Mouse (Mus musculus) B cell, adult 67 days (primary cell): ENCODE data around the gene 2310022B05Rik. TPM values are rescaled to one million over a fixed set of nuclear protein-coding genes. Genes with fewer than 3 reads are reported as not detected.

ENCODE experiments used
- total RNA-seq, 2 experiments: library from RNA; stranded (reverse); gene quantifications; 4 replicates each; pipeline ENCODE4 v1.2.4; 2023

2310022B05Rik gene
- 1 to 10 TPM; 7.3 TPM for total RNA-seq

DNA sequence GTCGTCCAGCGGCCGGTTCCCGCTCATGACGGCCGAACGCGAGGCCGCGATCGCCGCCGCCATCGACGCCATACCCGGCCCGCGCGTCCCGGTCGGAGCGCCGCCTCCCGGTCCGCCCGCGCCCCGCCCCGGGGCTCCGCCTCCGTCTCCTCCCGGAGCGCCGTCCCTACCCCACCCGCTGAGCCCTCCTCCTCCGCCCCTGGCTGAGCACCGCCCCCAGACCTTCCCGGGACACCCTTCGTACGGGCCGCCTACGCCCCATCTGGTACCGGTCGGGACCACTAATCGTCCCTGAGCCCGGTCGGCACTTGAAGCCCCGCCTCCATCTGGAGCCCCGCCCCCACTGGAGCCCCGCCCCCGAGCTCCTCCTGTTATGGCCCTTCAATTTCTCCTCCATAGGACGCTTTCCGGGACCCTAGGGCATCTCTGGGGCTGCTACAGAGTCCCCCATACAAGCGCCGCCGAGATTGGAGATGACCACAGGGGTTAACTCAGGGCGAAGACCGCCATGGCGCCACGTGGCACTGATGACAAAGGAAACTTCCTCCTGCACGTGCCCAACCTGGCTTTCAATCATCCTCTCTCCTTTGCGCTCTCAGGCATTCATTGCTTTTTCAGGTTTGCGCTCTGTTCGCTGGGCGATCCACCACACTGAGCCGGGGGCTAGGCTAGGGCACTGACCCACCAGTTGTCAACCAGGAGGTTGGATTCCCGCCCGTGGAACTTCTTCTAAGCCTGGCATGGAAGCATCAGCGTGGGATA, at the start of gene 2310022B05Rik:
2310022B05Rik (minus strand) TSS at position 258 of the 762 bp plus-strand sequence.

Other genes with a start within 250 kb of the 2310022B05Rik start
- gene Pgbd5, start 223.7 kb downstream of the 2310022B05Rik start, total RNA-seq, result not detected
- gene Cog2, start 142.6 kb downstream of the 2310022B05Rik start, total RNA-seq, result 10 to 100 TPM; 48.4 to 50.5 TPM
- not detected for gene Agt, start 93.7 kb downstream of the 2310022B05Rik start, total RNA-seq
- not detected for gene Capn9, start 87.3 kb downstream of the 2310022B05Rik start, total RNA-seq
- 100 to 1,000 TPM in 1 of 2 experiments, 10 to 100 TPM in 1; 88.0 to 106 TPM for gene Ttc13, start 58.6 kb upstream of the 2310022B05Rik start, total RNA-seq
- 10 to 100 TPM; 20.5 to 21.2 TPM for gene Arv1, start 58.8 kb upstream of the 2310022B05Rik start, total RNA-seq
- under 1 TPM in 1 of 2 experiments, not detected in 1; 0.56 TPM for gene Fam89a, start 88.5 kb upstream of the 2310022B05Rik start, total RNA-seq
- gene Trim67, start 129.7 kb upstream of the 2310022B05Rik start, total RNA-seq, result not detected
- 10 to 100 TPM; 82.9 to 89.6 TPM for gene Gnpat, start 199.7 kb upstream of the 2310022B05Rik start, total RNA-seq
- gene 2810004N23Rik, start 199.8 kb upstream of the 2310022B05Rik start, total RNA-seq, result 10 to 100 TPM; 26.0 to 29.1 TPM
- gene Exoc8, start 234.3 kb upstream of the 2310022B05Rik start, total RNA-seq, result 10 to 100 TPM; 15.0 to 16.1 TPM
- 10 to 100 TPM; 32.1 to 35.5 TPM for gene Sprtn, start 234.5 kb upstream of the 2310022B05Rik start, total RNA-seq